Mouse (Mus musculus) liver, adult 2 months (tissue): ENCODE measurements around the gene Parvg. TPM values are rescaled to one million over a fixed set of nuclear protein-coding genes. Genes with fewer than 3 reads are reported as not detected.

Experiments
- DNase-seq: peaks from one replicate; pipeline ENCODE4 v3.0.0-alpha.2; 2011; ENCODE audit warnings: low read depth, low spot score; ENCODE audit errors: extremely low read depth
- H3K27ac ChIP-seq: fragments of 200-500 bp; replicated peaks from 2 replicates; pipeline ENCODE4 v1.5.1; 2012; ENCODE audit warnings: low read depth, mild to moderate bottlenecking, control low read depth, inconsistent platforms, low read length; ENCODE audit not compliant: insufficient read depth
- H3K27me3 ChIP-seq: fragments of 200-500 bp; 2 replicates; pipeline ENCODE4 v1.6.1; 2012; ENCODE audit warnings: mild to moderate bottlenecking, moderate library complexity, low read length, inconsistent platforms; ENCODE audit not compliant: control insufficient read depth, insufficient read depth
- H3K36me3 ChIP-seq: fragments of 200-500 bp; 2 replicates; pipeline ENCODE4 v1.6.1; 2012; ENCODE audit warnings: low read length, inconsistent platforms; ENCODE audit not compliant: control insufficient read depth, insufficient read depth
- H3K4me1 ChIP-seq: fragments of 200-500 bp; 2 replicates; pipeline ENCODE4 v1.6.1; 2011; ENCODE audit warnings: low read length; ENCODE audit not compliant: control insufficient read depth, insufficient read depth
- H3K4me3 ChIP-seq: fragments of 200-500 bp; 2 replicates; pipeline ENCODE4 v1.5.1; 2011; ENCODE audit warnings: low read depth, mild to moderate bottlenecking, control low read depth, low read length, moderate library complexity; ENCODE audit not compliant: insufficient read depth
- H3K79me2 ChIP-seq: fragments of 200-500 bp; 2 replicates; pipeline ENCODE4 v1.6.1; 2012; ENCODE audit warnings: inconsistent platforms, mild to moderate bottlenecking, low read length, moderate library complexity; ENCODE audit not compliant: control insufficient read depth, insufficient read depth
- H3K9ac ChIP-seq: fragments of 200-500 bp; 2 replicates; pipeline ENCODE4 v1.6.1; 2012; ENCODE audit warnings: low read depth, mild to moderate bottlenecking, control low read depth, inconsistent platforms, low read length
- CTCF ChIP-seq: fragments of 200-500 bp; IDR thresholded peaks from 2 replicates; pipeline ENCODE4 v1.5.1; 2011; ENCODE audit warnings: low read depth, low read length, control low read depth
- POLR2A ChIP-seq: fragments of 200-500 bp; IDR thresholded peaks from 2 replicates; pipeline ENCODE4 v1.6.1; 2011; ENCODE audit warnings: low read length, control low read depth; ENCODE audit not compliant: insufficient read depth; ENCODE audit errors: extremely low read depth
- WGBS: fragments of 180-500 bp; shearing (Covaris S2); methylation state at CpG from one replicate; pipeline ENCODE4 v1.1.7; 2018; 5-methylcytosine and 5-hydroxymethylcytosine counted together
- polyA plus RNA-seq: library from polyadenylated mRNA; depleted of rRNA; stranded (reverse); fragments of >200 nt; gene quantifications from 2 replicates; pipeline ENCODE4 v1.2.3, GENCODE M21; 2012
- total RNA-seq: library from RNA; depleted of rRNA; stranded (reverse); fragments of >200 nt; gene quantifications from 2 replicates; pipeline ENCODE4 v1.2.3, GENCODE M21; 2014

Parvg gene
- total and polyA plus RNA-seq, 2 experiments = 0.74 to 0.95 TPM

DNA sequence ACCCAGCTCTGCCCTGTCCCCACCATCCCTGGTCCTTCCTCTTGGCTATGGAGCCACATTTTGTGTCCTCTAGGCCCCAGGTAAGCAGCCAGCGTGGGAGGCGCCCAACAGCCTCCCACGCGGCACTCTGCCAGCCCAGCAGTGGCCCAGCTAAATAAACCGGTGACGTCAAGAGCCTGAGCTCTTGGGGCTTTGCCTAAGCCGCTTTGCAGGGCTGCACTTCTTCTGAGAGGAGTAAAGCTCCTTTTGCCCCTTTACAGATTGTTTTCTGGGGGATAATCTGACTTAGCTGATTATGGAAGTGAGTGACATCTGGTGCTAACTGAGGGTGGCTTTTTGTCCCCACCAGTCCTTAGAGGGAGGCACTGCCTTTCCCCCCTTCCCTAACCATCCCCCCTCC lies 22.8 kb upstream of the Parvg start:
- TF ChIP-seq POLR2A = no peak
- TF ChIP-seq CTCF = no peak
- H3K4me1 ChIP-seq = no peaks in the 10 kb centered on the region
- no peak overlapping the region for H3K4me3 ChIP-seq
- no peak for DNase-seq
- H3K36me3 ChIP-seq = no peaks in the 10 kb centered on the region
- no peak overlapping the region for H3K9ac ChIP-seq
- 20% methylated on average over 7 of the region's 7 CpGs for WGBS
- no peak overlapping the region for H3K27ac ChIP-seq
- no peaks in the 10 kb centered on the region for H3K79me2 ChIP-seq
- H3K27me3 ChIP-seq = no peaks in the 10 kb centered on the region

DNA sequence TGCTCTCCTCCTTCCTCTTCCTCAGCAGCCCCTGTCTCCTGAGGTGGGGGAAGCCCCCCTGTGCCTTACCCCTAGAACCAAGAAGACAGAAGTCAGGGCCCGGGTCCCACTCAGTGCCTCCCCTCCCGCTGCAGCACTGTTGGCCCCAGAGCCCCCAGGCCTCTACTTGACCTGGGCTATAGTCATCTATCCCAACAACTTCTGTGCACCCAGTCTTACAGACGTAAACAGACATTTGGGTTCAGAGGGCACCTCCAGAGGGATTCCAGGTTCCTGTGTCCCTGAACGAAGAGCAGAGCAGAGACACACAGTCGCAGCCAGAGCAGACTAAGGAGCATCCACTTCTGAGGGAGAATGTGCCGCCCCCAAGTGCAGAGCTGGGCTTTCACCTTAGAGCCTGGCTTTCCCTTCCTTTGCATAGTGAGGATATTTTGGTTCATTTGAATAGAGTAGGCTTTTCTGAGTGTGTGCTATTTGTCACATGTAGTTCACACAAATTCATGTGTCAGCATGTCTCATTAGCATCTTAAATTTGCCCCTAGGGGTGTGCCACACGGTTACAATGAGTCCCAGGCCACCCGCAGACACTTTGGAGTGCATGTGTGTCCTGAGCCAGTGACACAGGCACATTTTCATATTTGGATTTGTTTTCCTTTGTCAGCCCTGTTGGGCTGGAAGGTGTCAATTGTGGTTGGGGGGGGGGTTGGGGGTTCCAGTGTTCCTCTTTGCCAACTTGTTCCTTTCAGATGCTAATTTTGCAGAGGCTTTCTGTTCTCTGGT lies 22.0 kb upstream of the Parvg start:
- H3K4me3 ChIP-seq = no peak overlapping the region
- DNase-seq = no peak
- no peak overlapping the region for H3K9ac ChIP-seq
- no peaks in the 10 kb centered on the region for H3K79me2 ChIP-seq
- WGBS = 57% methylated on average over 8 of the region's 8 CpGs
- no peaks in the 10 kb centered on the region for H3K27me3 ChIP-seq
- no peaks in the 10 kb centered on the region for H3K36me3 ChIP-seq
- no peaks in the 10 kb centered on the region for H3K4me1 ChIP-seq
- H3K27ac ChIP-seq = no peak overlapping the region
- TF ChIP-seq POLR2A = no peak
- TF ChIP-seq CTCF = no peak

DNA sequence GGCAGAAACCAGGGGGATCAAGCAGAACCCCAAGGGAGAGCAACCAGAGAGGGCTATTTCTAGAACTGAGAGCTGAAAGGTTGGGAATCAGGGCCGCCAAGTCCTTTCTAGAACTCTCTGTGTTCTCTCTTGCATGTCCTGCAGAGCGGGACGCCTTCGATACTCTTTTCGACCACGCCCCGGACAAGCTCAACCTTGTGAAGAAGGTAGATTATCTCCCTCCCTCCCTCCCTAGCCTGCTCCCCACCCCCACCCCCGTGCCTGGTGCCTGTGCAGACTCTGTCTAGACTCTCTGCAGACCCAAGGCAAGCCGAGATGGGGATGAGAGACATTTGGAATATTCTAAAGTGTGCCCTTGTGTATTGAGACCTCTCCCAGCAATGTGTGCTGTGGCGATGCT lies 20.6 kb upstream of the Parvg start:
- Histone ChIP-seq H3K9ac (no peak overlapping the region), H3K27ac (no peak overlapping the region), H3K36me3 (no peaks in the 10 kb centered on the region), H3K4me3 (no peak overlapping the region), H3K79me2 (no peaks in the 10 kb centered on the region), H3K4me1 (no peaks in the 10 kb centered on the region), H3K27me3 (no peaks in the 10 kb centered on the region)
- TF ChIP-seq CTCF (no peak), POLR2A (no peak)
- no peak for DNase-seq
- WGBS = 76% methylated on average over 10 of the region's 10 CpGs

DNA sequence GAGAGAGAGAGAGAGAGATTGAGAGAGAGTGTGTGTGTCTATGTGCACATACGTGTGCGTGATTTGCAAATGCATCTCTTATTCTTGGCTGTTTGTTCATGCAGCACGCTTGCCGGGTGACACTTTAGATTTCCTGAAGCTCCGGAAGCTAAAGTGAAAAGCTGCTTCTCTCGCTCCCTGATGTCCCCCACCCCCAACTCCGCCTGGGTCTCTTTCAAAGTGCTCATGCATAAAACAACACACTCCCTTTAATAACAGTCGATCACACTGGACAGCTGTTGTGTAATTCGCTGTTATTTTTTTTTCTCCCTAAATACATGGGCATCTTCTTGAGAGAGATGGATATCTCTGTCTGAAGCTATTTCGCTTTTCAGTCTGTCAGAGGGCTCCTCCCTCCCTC lies 18.5 kb upstream of the Parvg start:
- H3K36me3 ChIP-seq = no peaks in the 10 kb centered on the region
- no peak overlapping the region for H3K9ac ChIP-seq
- no peaks in the 10 kb centered on the region for H3K79me2 ChIP-seq
- H3K27ac ChIP-seq = no peak overlapping the region
- no peaks in the 10 kb centered on the region for H3K27me3 ChIP-seq
- 0 out of 2 replicates have a peak, but pooled peaks cover 1% of the 10 kb centered on the region for H3K4me1 ChIP-seq
- no peak for DNase-seq
- TF ChIP-seq CTCF = no peak
- no peak for TF ChIP-seq POLR2A
- 89% methylated on average over 10 of the region's 10 CpGs for WGBS
- H3K4me3 ChIP-seq = no peak overlapping the region

DNA sequence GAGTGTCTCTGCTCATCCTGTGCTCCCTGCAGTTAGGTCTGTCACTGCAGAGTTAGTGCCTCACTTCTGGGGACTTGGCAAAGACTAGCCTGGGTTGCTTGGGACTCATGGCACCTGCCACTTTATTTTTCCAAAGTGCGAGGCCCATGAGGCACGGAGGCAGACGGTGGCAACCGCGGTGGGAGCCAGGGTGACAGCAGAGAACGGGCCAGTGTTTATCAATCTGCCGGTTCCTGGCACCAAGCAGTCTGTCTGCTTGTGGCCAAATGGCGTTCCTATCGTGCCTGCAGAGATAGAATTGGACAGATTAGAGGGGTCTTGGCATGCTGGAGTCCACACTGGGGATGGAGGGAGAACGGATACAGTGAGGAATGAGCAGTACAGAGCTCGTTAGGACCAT lies 13.6 kb upstream of the Parvg start:
- Histone ChIP-seq H3K79me2 (no peaks in the 10 kb centered on the region), H3K27me3 (no peaks in the 10 kb centered on the region), H3K4me1 (peaks cover 8% of the 10 kb centered on the region), H3K9ac (no peak overlapping the region), H3K27ac (no peak overlapping the region), H3K36me3 (no peaks in the 10 kb centered on the region), H3K4me3 (no peak overlapping the region)
- 56% methylated on average over 11 of the region's 11 CpGs for WGBS
- DNase-seq = no peak
- TF ChIP-seq CTCF (no peak), POLR2A (no peak)

DNA sequence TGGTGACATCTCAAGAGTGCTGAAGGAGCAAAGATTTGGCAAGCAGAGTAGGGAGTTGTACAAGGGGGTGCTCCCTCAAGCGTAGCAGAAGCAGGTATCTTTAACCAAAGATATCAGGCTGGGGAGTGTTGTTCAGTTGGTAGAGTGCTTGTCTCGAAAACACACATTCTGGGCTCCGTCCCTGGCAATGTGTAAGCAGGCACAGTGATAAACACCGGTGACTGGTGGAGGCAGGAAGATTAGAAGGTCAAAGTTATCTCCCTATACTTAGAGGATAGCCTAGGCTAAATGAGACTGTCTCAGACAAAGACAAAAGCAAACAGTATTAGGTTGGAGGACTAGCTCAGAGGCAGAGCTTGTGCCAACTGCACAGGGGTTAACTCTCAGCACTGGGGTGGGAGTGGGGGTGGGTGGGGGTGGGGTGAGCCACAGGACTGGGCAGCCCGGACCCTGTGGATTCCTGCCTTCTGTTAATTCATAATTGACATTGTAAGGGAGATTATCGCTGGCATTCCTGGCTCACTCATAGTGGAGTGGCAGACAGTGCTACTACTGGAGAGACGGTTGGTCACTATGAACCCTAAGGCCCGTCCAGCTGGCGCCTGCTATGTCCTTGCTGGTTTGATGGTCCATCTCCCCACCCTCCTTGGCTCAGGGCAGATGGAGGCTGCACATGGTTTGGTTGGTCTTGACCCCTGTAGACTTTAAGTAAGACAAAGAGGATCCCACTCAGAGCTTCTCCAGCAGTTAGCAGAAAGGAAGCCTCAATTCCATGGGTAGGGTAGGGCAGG lies 12.3 kb upstream of the Parvg start:
- WGBS = 71% methylated on average over 9 of the region's 9 CpGs
- Histone ChIP-seq H3K36me3 (no peaks in the 10 kb centered on the region), H3K4me3 (no peak overlapping the region), H3K79me2 (no peaks in the 10 kb centered on the region), H3K27me3 (no peaks in the 10 kb centered on the region), H3K4me1 (peaks cover 8% of the 10 kb centered on the region), H3K9ac (no peak overlapping the region), H3K27ac (no peak overlapping the region)
- no peak for TF ChIP-seq CTCF
- no peak for TF ChIP-seq POLR2A
- DNase-seq = no peak
